20 mouse cellular contexts compared by ENCODE assay signal in the genomic region with DNA sequence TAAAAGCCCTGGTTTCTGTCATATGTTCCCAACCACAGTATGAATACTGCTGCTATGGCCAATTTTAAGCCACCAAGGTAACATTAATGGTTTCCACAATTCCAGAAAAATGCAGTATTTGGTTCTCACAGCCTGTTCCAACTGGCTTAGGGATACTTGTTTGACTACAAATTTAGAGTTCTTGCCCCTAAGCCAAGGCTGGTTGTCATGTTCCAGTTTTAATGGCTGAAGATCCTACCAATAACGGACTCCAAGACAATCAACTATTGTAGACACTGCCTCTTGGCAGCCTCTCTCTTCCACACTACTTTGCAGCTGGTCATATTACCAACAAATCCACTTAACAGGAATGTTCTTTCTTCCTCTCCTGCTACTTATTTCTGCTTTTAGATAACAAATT.
A peak's percentile ranks its signal among the peaks of the same experiment; 100 is the strongest.
DNase-seq lines count a peak whose midpoint lies in the region; ATAC-seq and TF ChIP-seq lines count a peak whose summit lies in the region.
"Had no signal": no experiment of that assay in that cellular context is flagged by ENCODE, and none has a peak within 500 bp of the region (broad histone marks: within the 10 kb centered on the region; RNA-seq: fewer than 3 reads in every experiment).

No protein-coding gene starts in this region.

- H3K4me2 ChIP-seq in heart, embryonic 11.5 days, result no peak overlapping the region
- H3K4me2 ChIP-seq in intestine, postnatal 0 days (replicated peaks; ENCODE audit: low read depth), result no peak overlapping the region
- H3K4me2 ChIP-seq: embryonic facial prominence, embryonic 15.5 days; neural tube, embryonic 13.5 days had no signal

- no peaks in the 10 kb centered on the region for H3K27me3 ChIP-seq in heart, embryonic 11.5 days (ENCODE audit: control insufficient read depth, insufficient read depth, low read length)
- no peaks in the 10 kb centered on the region for H3K27me3 ChIP-seq in intestine, postnatal 0 days (replicated peaks; ENCODE audit: control insufficient read depth, insufficient read depth, low read length)
- H3K27me3 ChIP-seq: CH12.LX; embryonic facial prominence, embryonic 15.5 days; neural tube, embryonic 13.5 days had no signal

- no peak overlapping the region for H3K9ac ChIP-seq in heart, embryonic 11.5 days (ENCODE audit: low read depth, low read length)
- H3K9ac ChIP-seq in intestine, postnatal 0 days (ENCODE audit: low read depth, low read length), result no peak overlapping the region
- H3K9ac ChIP-seq: embryonic facial prominence, embryonic 15.5 days; forebrain, postnatal 0 days; neural tube, embryonic 13.5 days had no signal

- no peak for TF ChIP-seq CTCF in intestine, postnatal 0 days (IDR thresholded peaks at IDR 0.05; ENCODE audit: low read depth)

- no peak for ATAC-seq in heart, embryonic 11.5 days (replicated peaks; ENCODE audit: insufficient number of reproducible peaks, low FRiP score, low TSS enrichment)
- no peak for ATAC-seq in intestine, postnatal 0 days
- ATAC-seq: forebrain, postnatal 0 days; hindbrain, postnatal 0 days; lung, postnatal 0 days had no signal

- no peaks in the 10 kb centered on the region for H3K36me3 ChIP-seq in heart, embryonic 11.5 days (ENCODE audit: control insufficient read depth, insufficient read depth, low read length)
- no peaks in the 10 kb centered on the region for H3K36me3 ChIP-seq in intestine, postnatal 0 days (ENCODE audit: control insufficient read depth, insufficient read depth)
- H3K36me3 ChIP-seq: embryonic facial prominence, embryonic 15.5 days; forebrain, embryonic 10.5 days; neural tube, embryonic 13.5 days had no signal

- intact Hi-C loops in heart, postnatal 14 days (cut with DNase I), result loop anchor here (10.0 kb wide), 1 partner anchor 392 kb away; no protein-coding TSS in a partner anchor

- H3K4me1 ChIP-seq in heart, embryonic 11.5 days (ENCODE audit: control insufficient read depth, insufficient read depth, low read length), result no peaks in the 10 kb centered on the region
- H3K4me1 ChIP-seq in intestine, postnatal 0 days (replicated peaks; ENCODE audit: control insufficient read depth, insufficient read depth, low read length), result no peaks in the 10 kb centered on the region
- H3K4me1 ChIP-seq: embryonic facial prominence, embryonic 15.5 days; forebrain, embryonic 10.5 days had no signal

- DNase-seq in heart, adult 11 months, result peak; percentile 97
- peak; percentile 61 for DNase-seq in Muller cell, postnatal 12 days (ENCODE audit: inconsistent ontology term)
- DNase-seq in gastrocnemius, adult 8-10 months (ENCODE audit: low spot score in 2 of 2), result peak; percentile 31 to 32
- DNase-seq in heart, postnatal 14 days, result peak; percentile 41 to 50
- DNase-seq in kidney, postnatal 10 days, result no peak
- DNase-seq: forebrain, postnatal 0 days; kidney, adult 11 months; kidney, postnatal 14 days; liver; midbrain, embryonic 14.5 days; thymus, postnatal 4 days had no signal

- H3K9me3 ChIP-seq in heart, embryonic 11.5 days (replicated peaks; ENCODE audit: control insufficient read depth, low read length), result no peaks in the 10 kb centered on the region
- no peaks in the 10 kb centered on the region for H3K9me3 ChIP-seq in intestine, postnatal 0 days (ENCODE audit: control insufficient read depth)
- H3K9me3 ChIP-seq: embryonic facial prominence, embryonic 15.5 days; forebrain, embryonic 10.5 days; neural tube, embryonic 13.5 days had no signal

- 81% methylated on average over 1 of the region's 1 CpGs for WGBS in heart, embryonic 11.5 days (ENCODE audit: insufficient replicate concordance)
- 71% methylated on average over 1 of the region's 1 CpGs for WGBS in intestine, postnatal 0 days

- H3K4me3 ChIP-seq in heart, embryonic 11.5 days (ENCODE audit: low read depth, low read length), result no peak overlapping the region
- no peak overlapping the region for H3K4me3 ChIP-seq in intestine, postnatal 0 days (ENCODE audit: low read depth, low read length)
- H3K4me3 ChIP-seq: embryonic facial prominence, embryonic 15.5 days; forebrain, embryonic 10.5 days; layer of hippocampus, adult 2 months; neural tube, embryonic 13.5 days had no signal

- no peak overlapping the region for H3K27ac ChIP-seq in heart, embryonic 11.5 days (ENCODE audit: low read depth, low read length)
- no peak overlapping the region for H3K27ac ChIP-seq in intestine, postnatal 0 days (ENCODE audit: low read depth, low read length)
- H3K27ac ChIP-seq: embryonic facial prominence, embryonic 15.5 days; forebrain, embryonic 10.5 days; hindbrain, postnatal 0 days; layer of hippocampus, adult 2 months; neural tube, embryonic 13.5 days had no signal
